Mouse (Mus musculus) gastrocnemius, postnatal 4 days (tissue): ENCODE measurements around the gene 4930467E23Rik. TPM values are rescaled to one million over a fixed set of nuclear protein-coding genes. Genes with fewer than 3 reads are reported as not detected.
"Not testable (repeated sequence)": the region's sequence is repeated elsewhere in the genome, so short reads cannot be mapped to it uniquely, and the experiment has no call there.

Source experiments
- DNase-seq, 2 experiments: peaks; one replicate each; pipeline ENCODE4 v3.0.0; 2021 to 2022; ENCODE audit warnings: low spot score in 2 of 2, mixed read lengths in 2 of 2
- long read RNA-seq, 2 experiments: library from polyadenylated mRNA; stranded (forward); transcript quantifications; one replicate each; pipeline ENCODE4 v2.0.0; 2021
- total RNA-seq, 2 experiments: library from RNA; stranded (reverse); gene quantifications; 2 replicates each; pipeline ENCODE4 v1.2.3; 2021

Gene 4930467E23Rik
- total RNA-seq: under 1 TPM; 0.26 to 0.47 TPM
- long read RNA-seq, experiment 1: 0 reads
- long read RNA-seq, experiment 2: 0 reads

GRCm38 (mm10) chr8:19729276-19729675, at the start of gene 4930467E23Rik:
Gene 4930467E23Rik, plus strand, starts transcription at chr8:19729576.
- not testable (repeated sequence) for DNase-seq

DNA sequence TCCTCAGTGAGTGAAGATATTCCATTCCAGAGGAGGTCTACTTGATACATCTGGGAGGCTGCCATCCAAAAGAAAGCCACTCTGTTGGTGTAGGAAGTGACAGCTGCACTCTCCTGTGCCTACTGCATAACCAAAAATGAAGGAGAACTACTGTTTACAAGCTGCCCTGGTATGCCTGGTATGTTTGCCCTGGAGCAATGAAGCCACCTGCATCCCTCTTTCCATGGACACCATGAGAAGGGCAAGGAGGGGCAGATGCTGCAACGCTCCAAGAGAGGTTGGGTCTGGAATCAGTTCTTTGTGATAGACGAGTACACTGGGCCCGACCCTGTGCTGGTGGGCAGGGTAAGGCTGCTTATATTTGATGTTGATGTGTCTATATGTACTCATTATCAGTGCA, 47.1 kb upstream of the 4930467E23Rik start:
- DNase-seq: peak in 1 of 2 experiments; percentile 10

DNA sequence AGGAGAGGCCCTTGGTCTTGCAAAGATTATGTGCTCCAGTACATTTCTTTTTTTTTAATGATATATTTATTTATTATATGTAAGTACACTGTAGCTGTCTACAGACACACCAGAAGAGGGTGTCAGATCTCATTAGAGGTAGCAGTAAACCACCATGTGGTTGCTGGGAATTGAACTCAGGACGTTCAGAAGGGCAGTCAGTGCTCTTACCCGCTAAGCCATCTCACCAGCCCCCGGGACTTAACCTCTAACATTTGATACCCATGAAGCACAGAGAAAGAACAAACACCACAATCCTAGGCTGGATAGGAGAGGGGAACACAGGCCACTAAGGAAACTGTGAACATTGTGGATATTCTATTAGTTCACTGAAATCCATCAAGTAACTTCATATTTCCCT, 43.9 kb upstream of the 4930467E23Rik start:
- peak in 1 of 2 experiments; percentile 40 for DNase-seq

DNA sequence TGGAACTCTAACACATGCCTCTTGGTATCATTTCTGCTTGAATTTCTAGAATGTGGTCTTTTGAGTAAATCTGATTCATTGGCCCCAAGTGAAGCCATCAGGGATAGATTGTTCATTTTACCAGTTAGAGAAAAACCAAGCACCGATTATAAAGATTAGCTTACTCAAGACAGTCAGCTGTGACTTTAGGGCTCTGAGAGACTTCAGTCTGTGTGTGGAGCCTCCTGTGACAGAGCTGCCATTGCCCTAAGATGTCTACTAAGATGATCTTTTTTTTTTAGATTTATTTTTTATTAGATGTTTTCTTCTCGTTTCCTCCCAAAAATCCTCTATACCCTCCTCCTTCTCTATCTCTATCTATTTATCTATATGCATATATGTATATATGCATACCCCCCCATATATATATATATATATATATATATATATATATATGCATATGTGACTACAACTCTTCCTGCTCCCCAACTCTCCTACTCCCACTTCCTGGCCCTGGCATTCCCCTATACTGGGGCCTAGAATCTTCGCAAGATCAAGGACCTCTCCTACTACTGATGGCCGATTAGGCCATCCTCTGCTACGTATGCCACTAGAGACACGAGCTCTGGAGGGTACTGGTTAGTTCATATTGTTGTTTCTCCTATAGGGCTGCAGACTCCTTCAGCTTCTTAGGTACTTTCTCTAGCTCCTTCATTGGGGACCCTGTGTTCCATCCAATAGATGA, 40.4 kb upstream of the 4930467E23Rik start:
- not testable (repeated sequence) for DNase-seq

DNA sequence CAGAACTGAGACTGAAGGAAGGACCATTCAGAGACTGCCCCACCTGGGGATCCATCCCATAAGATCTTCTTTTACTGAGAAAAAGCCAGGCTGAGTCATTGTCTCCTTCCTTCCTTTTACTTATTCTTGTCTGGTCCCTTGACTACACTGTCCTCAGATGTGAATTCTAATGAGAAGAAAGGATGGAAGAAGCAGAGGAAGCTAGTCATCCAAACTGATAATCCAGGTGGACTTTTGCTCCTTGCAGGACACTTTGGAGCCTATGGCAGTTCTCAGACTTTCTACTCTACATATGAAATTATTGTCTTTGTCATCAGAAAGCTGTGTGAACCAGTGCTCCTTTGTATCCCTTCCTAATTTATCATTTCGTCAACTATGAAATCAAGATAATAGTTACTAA, 39.6 kb upstream of the 4930467E23Rik start:
- DNase-seq: not testable (repeated sequence)

GRCm38 (mm10) chr8:19691421-19691820, 38.0 kb upstream of the 4930467E23Rik start:
- DNase-seq: not testable (repeated sequence)

- DNase-seq: not testable (repeated sequence)
These were observed 31.8 kb upstream of the 4930467E23Rik start for GRCm38 (mm10) chr8:19697497-19698077.

GRCm38 (mm10) chr8:19698123-19698522, 31.3 kb upstream of the 4930467E23Rik start:
- DNase-seq: not testable (repeated sequence)

DNA sequence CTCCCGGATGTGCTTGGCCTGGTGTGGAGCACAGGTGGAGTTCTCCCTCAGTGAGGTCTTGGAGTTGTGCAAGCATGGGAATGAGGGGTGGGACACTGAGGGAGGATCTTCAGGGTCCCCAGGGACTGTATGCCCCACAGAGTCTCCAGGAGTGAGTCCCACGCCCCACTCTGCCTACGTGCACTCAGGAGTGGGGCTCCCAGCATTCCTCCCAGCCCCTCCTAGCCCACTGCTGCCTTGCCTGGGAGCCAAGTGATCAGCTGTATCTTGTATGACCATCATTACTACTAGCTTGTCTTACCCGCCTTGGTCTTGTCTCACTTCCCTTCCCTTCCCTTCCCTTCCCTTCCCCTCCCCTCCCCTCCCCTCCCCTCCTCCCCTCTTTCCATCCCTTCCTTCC, 30.7 kb upstream of the 4930467E23Rik start:
- DNase-seq: peak; percentile 78 to 83

- DNase-seq: not testable (repeated sequence)
These were observed 28.1 kb upstream of the 4930467E23Rik start for GRCm38 (mm10) chr8:19701326-19701725.

- DNase-seq: not testable (repeated sequence)
These were observed 27.1 kb upstream of the 4930467E23Rik start for GRCm38 (mm10) chr8:19702276-19702675.

GRCm38 (mm10) chr8:19702972-19703709, 26.2 kb upstream of the 4930467E23Rik start:
- DNase-seq: peak; percentile 67 to 82

GRCm38 (mm10) chr8:19703906-19704305, 25.5 kb upstream of the 4930467E23Rik start:
- not testable (repeated sequence) for DNase-seq

DNA sequence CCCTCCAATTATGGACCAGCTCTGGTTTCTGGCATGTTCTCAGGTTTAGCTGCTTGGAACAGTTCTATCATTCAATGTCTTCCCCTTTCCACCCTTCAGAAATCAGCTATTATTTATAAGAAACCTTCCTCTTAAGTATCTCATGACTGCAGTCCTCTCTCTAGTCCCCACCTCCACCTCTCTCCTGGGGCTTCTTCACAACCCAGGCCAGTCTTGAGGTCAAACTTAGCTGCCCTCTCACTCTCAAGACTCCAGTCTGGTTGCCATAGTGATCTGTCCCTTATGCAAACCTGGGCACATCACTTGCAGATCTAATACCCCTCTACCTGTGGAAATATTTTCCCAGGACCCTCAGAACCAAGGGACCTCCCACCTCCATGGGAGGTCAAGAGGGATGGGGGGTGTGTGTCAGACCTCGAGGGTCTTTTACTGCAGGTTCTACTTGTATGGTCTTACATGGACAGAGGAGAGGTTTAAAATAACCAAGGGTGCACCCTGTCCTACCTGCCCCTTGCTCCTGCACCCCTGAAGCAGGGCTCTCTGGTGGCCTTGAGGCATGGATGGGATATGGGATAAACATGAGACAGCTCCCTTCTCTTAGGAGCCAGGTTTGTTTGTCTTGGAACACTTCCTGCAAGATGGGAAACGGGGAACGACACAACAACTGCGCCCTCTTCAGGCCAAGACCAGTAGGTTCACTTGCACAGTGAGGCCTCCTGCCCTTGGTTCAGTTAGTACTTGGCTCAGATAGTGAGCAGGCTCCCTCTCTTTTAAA, 24.7 kb upstream of the 4930467E23Rik start:
- peak; percentile 44 to 56 for DNase-seq

- DNase-seq: not testable (repeated sequence)
These were observed 24.2 kb upstream of the 4930467E23Rik start for GRCm38 (mm10) chr8:19705216-19705600.

GRCm38 (mm10) chr8:19706101-19706725, 23.2 kb upstream of the 4930467E23Rik start:
- not testable (repeated sequence) for DNase-seq

GRCm38 (mm10) chr8:19706918-19707760, 22.2 kb upstream of the 4930467E23Rik start:
- peak; percentile 73 to 79 for DNase-seq

- peak in 1 of 2 experiments; percentile 30 for DNase-seq
These were observed 21.5 kb upstream of the 4930467E23Rik start for GRCm38 (mm10) chr8:19707761-19708443.

DNA sequence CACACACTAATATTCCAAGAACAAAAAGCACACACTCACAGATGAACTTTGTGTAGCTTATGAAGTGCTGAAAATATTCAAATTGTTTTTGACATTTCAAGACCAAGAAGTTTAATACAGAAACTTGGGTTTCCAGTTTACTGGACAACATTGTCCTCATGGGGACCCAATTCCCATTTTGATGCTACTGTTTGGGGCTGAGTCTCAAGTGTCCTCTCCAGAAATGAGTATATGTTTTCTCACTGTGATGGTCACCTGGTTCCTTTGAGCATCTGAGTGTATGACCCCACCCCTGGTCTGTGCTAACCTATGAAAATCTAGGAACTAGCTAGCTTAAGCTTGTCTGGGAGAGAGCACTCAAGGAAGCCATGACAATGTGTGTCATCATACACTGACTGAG, 20.4 kb upstream of the 4930467E23Rik start:
- DNase-seq: not testable (repeated sequence)
